Mouse (Mus musculus) forebrain, embryonic 12.5 days (tissue): ENCODE data around the gene Slc7a8. TPM values are rescaled to one million over a fixed set of nuclear protein-coding genes. Genes with fewer than 3 reads are reported as not detected.

Experiments used
- ATAC-seq: fragments of 200-750 bp; cut with Nextera tagmentation; 2 replicates; pipeline ENCODE4 v1.8.0; 2017; ENCODE audit warnings: moderate TSS enrichment; ENCODE audit not compliant: low FRiP score
- H3K27ac ChIP-seq: fragments of 300-500 bp; sonication (generic); 2 replicates; pipeline ENCODE4 v1.5.1; 2016; ENCODE audit warnings: mild to moderate bottlenecking
- H3K27me3 ChIP-seq: fragments of 300-500 bp; sonication (generic); 2 replicates; pipeline ENCODE4 v1.6.1; 2016; ENCODE audit warnings: mild to moderate bottlenecking
- H3K36me3 ChIP-seq: fragments of 300-500 bp; sonication (generic); replicated peaks from 2 replicates; pipeline ENCODE4 v1.6.1; 2016; ENCODE audit warnings: mild to moderate bottlenecking
- H3K4me1 ChIP-seq: fragments of 300-500 bp; sonication (generic); 2 replicates; pipeline ENCODE4 v1.6.1; 2016
- H3K4me2 ChIP-seq: fragments of 300-500 bp; sonication (generic); 2 replicates; pipeline ENCODE4 v1.6.1; 2016; ENCODE audit warnings: mild to moderate bottlenecking, moderate library complexity
- H3K4me3 ChIP-seq: fragments of 300-500 bp; sonication (generic); replicated peaks from 2 replicates; pipeline ENCODE4 v1.5.1; 2016; ENCODE audit warnings: mild to moderate bottlenecking
- H3K9ac ChIP-seq: fragments of 300-500 bp; sonication (generic); 2 replicates; pipeline ENCODE4 v1.6.1; 2016; ENCODE audit warnings: mild to moderate bottlenecking
- H3K9me3 ChIP-seq: fragments of 300-500 bp; sonication (generic); 2 replicates; pipeline ENCODE4 v1.6.1; 2016
- WGBS: fragments of 180-500 bp; shearing (Covaris S2); methylation state at CpG from one replicate; pipeline ENCODE4 v1.1.7; 2016; 5-methylcytosine and 5-hydroxymethylcytosine counted together
- polyA plus RNA-seq: library from polyadenylated mRNA; unstranded; fragments of >200 nt; fragmentation: Nextera tagmentation; extraction: Ambion mirVana; gene quantifications from 2 replicates; pipeline ENCODE4 v1.2.1, GENCODE M21; 2016

The Slc7a8 gene
- polyA plus RNA-seq, 1 experiment from 2014 or later, result 2.7 TPM

DNA sequence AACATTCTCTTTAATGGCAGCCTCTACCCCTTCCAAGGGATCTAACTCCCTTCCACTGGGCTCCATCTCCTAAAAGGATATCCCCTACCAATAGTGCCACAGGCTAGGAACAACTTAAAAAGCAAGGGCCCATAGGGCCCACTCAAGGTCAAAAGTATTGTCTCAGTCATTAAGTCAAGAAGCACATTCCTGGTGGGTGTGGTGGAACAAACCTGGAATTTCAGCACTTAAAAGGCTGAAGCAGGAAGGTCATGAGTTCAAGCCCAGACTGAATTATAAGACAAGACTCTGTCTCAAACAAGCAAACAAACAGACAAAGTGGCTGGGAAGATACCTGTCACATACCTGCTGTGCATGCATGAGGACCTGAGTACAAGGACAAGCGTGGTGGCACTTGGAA, 14.2 kb upstream of the Slc7a8 start:
- WGBS, result 81% methylated on average over 1 of the region's 1 CpGs
- no peaks in the 10 kb centered on the region for H3K9me3 ChIP-seq
- no peaks in the 10 kb centered on the region for H3K27me3 ChIP-seq
- H3K4me2 ChIP-seq, result no peak overlapping the region
- no peak overlapping the region for H3K27ac ChIP-seq
- no peak for ATAC-seq
- H3K36me3 ChIP-seq, result no peaks in the 10 kb centered on the region
- no peaks in the 10 kb centered on the region; the same call in 1 of the 2 replicates for H3K4me1 ChIP-seq
- no peak overlapping the region for H3K9ac ChIP-seq
- H3K4me3 ChIP-seq, result no peak overlapping the region

DNA sequence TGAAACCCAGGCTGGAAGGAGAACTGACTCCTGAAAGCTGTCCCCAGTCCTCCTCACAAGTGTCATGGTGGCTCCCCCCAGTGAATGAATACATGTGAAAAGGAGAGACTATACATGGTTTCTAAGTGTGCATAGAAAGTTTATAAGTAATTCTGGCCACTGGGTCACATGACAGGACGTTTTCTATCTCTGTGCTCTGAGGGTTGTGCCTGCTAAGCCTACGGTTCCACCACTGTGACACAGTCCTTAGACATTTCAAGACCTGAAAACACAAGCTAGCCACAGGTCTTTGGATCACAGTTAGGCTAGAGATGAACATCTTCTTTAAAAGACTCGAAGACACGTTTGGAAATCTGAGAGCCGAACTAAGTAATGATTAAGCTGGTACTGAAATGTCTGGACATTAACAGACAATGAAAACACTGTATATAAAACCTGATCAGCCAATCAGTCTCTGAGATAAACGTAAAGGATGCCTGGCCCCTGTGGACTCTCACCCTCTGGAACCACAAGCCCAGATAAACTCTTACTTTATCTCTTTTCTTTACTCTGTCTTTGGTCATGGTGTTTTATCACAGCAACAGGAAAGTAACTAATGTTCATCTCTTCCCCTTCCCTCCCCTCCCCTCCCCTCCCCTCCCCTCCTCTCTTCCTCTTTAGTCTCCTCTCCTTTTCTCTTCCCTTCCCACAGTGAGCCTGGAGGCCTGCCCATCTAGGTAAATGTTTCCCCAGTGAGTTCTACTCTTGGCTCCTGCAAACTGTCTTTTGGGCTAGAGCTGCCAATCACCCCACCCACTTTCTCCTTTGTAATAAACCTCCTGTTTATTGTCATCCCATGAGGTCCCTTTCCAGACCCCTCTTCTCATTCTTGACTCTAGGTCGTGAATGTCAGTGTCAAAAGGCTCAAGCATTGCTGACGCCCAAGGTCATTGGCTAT, 12.4 kb upstream of the Slc7a8 start:
- Histone ChIP-seq H3K9me3 (no peaks in the 10 kb centered on the region), H3K4me3 (no peak overlapping the region), H3K4me2 (no peak overlapping the region), H3K4me1 (no peaks in the 10 kb centered on the region; the same call in 1 of the 2 replicates), H3K36me3 (no peaks in the 10 kb centered on the region), H3K9ac (no peak overlapping the region), H3K27me3 (no peaks in the 10 kb centered on the region), H3K27ac (no peak overlapping the region)
- ATAC-seq, result no peak
- WGBS, result 84% methylated on average over 8 of the region's 8 CpGs

DNA sequence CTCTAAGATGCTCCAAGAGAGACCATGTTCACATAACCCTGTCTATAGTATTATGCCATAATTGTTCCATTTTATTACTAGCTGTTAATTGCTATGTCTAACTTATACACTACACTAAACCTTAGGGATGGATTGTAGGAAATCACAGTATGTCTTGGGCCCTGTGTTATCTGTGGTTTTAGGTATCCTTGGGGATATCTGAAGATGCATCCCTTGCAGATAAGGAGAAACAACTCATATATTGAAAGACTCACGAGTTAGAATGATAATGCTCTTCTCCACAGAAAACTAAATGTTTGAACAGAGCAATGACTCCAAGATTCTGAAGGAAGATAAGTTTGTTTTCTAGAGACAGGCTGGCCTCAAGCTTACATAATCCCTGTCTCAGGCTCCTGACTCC, 11.6 kb upstream of the Slc7a8 start:
- Histone ChIP-seq H3K4me3 (no peak overlapping the region), H3K4me2 (no peak overlapping the region), H3K27ac (no peak overlapping the region), H3K9ac (no peak overlapping the region), H3K9me3 (no peaks in the 10 kb centered on the region), H3K36me3 (no peaks in the 10 kb centered on the region), H3K27me3 (no peaks in the 10 kb centered on the region), H3K4me1 (no peaks in the 10 kb centered on the region; the same call in 1 of the 2 replicates)
- no peak for ATAC-seq
- WGBS, result 67% methylated on average over 1 of the region's 1 CpGs

DNA sequence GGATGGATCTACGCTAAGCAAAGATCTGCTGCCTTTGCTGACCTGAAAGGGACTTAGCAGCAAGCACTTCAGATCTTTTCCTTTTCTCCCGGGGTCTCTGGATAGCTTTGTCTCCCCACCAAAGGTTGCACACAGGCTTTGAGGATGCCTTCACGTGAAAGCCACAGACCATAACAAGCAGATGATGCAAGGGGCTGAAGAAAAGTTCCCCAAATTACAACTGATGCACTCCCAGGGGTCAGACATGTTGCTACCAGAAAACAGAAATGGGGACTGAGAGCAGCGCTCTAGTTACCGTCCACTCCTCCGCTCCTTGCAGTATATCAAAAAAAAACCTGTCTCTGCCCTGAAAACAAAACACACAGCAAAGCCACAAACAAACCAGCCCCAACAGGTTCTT, 10.4 kb upstream of the Slc7a8 start:
- no peak overlapping the region for H3K4me2 ChIP-seq
- no peak overlapping the region for H3K9ac ChIP-seq
- no peak overlapping the region for H3K27ac ChIP-seq
- H3K9me3 ChIP-seq, result no peaks in the 10 kb centered on the region
- 72% methylated on average over 6 of the region's 6 CpGs for WGBS
- H3K4me1 ChIP-seq, result no peaks in the 10 kb centered on the region; the same call in 1 of the 2 replicates
- no peak for ATAC-seq
- no peak overlapping the region for H3K4me3 ChIP-seq
- no peaks in the 10 kb centered on the region for H3K36me3 ChIP-seq
- no peaks in the 10 kb centered on the region for H3K27me3 ChIP-seq

- Histone ChIP-seq H3K27ac (no peak overlapping the region), H3K4me2 (no peak overlapping the region), H3K9me3 (no peaks in the 10 kb centered on the region), H3K4me3 (no peak overlapping the region), H3K36me3 (no peaks in the 10 kb centered on the region), H3K27me3 (peaks cover 13% of the 10 kb centered on the region), H3K9ac (no peak overlapping the region), H3K4me1 (no peaks in the 10 kb centered on the region; the same call in 1 of the 2 replicates)
- 95% methylated on average over 5 of the region's 5 CpGs for WGBS
- no peak for ATAC-seq
These were observed 6.5 kb upstream of the Slc7a8 start for GRCm38 (mm10) chr14:54788231-54788630.

DNA sequence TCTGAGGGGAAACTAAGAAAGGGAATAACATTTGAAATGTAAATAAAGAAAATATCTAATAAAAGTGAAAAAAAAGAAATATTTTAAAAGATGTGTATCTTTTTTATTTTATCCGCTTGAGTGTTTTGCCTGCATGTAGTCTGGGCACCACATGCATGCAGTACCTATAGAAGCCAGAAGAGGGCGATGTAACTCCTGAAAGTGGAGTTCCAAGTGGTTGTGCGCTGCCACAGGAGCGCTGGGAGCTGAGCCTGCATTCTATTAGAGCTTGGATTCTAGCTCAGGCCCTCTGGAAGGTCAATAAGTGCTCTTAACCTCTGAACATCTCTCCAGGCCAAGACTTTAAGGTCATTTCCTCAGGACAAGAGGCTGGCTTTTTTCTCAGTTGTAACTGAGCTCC, 5.5 kb upstream of the Slc7a8 start:
- Histone ChIP-seq H3K27ac (no peak overlapping the region), H3K36me3 (no peaks in the 10 kb centered on the region), H3K27me3 (peaks cover 22% of the 10 kb centered on the region), H3K4me1 (no peaks in the 10 kb centered on the region), H3K9me3 (no peaks in the 10 kb centered on the region), H3K4me3 (no peak overlapping the region), H3K4me2 (no peak overlapping the region), H3K9ac (no peak overlapping the region)
- 54% methylated on average over 4 of the region's 4 CpGs for WGBS
- ATAC-seq, result no peak

GRCm38 (mm10) chr14:54786489-54786888, 4.7 kb upstream of the Slc7a8 start:
- Histone ChIP-seq H3K36me3 (no peaks in the 10 kb centered on the region), H3K9ac (no peak overlapping the region), H3K4me2 (no peak overlapping the region), H3K27ac (no peak overlapping the region), H3K4me3 (no peak overlapping the region), H3K27me3 (peaks cover 28% of the 10 kb centered on the region), H3K4me1 (0 out of 2 replicates have a peak, but pooled peaks cover 3% of the 10 kb centered on the region), H3K9me3 (no peaks in the 10 kb centered on the region)
- no peak for ATAC-seq
- WGBS, result 77% methylated on average over 10 of the region's 10 CpGs

DNA sequence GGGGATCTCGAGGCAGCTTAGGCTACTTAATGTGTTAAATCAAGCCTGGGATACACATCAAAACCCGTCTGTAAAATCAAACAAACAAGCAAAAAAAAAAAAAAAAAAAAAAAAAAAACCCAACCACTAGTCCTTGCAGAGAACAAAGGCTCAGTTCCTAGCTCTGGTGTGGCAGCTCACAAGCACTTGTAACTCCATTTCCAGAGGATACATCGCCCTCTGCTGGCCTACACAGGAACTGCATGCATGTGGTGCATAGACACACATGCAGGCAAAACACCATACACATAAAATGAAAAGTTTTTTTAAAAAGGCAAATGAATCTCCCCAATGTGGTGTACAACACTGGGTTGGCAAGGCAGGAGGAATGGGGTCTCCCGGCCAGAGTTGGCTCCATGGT, 4.2 kb upstream of the Slc7a8 start:
- no peaks in the 10 kb centered on the region for H3K36me3 ChIP-seq
- no peak overlapping the region for H3K4me3 ChIP-seq
- H3K4me2 ChIP-seq, result no peak overlapping the region
- H3K9ac ChIP-seq, result no peak overlapping the region
- peaks cover 30% of the 10 kb centered on the region for H3K27me3 ChIP-seq
- no peak overlapping the region for H3K27ac ChIP-seq
- H3K9me3 ChIP-seq, result no peaks in the 10 kb centered on the region
- WGBS, result 37% methylated on average over 4 of the region's 4 CpGs
- no peak for ATAC-seq
- H3K4me1 ChIP-seq, result 0 out of 2 replicates have a peak, but pooled peaks cover 6% of the 10 kb centered on the region

- ATAC-seq, result no peak
- H3K4me2 ChIP-seq, result no peak overlapping the region
- 83% methylated on average over 6 of the region's 6 CpGs for WGBS
- no peak overlapping the region for H3K9ac ChIP-seq
- no peaks in the 10 kb centered on the region for H3K36me3 ChIP-seq
- H3K9me3 ChIP-seq, result no peaks in the 10 kb centered on the region
- no peak overlapping the region for H3K4me3 ChIP-seq
- H3K27me3 ChIP-seq, result peaks cover 42% of the 10 kb centered on the region
- H3K4me1 ChIP-seq, result peaks cover 9% of the 10 kb centered on the region
- no peak overlapping the region for H3K27ac ChIP-seq
These were observed 1.2 kb upstream of the Slc7a8 start for GRCm38 (mm10) chr14:54782971-54783370.

- Histone ChIP-seq H3K27ac (no peak overlapping the region), H3K4me1 (peaks cover 9% of the 10 kb centered on the region), H3K27me3 (peaks cover 42% of the 10 kb centered on the region), H3K4me3 (peak overlapping the region; percentile 54), H3K9ac (peak overlapping the region; percentile 55), H3K9me3 (no peaks in the 10 kb centered on the region), H3K36me3 (no peaks in the 10 kb centered on the region), H3K4me2 (peak overlapping the region; percentile 90)
- 2% methylated on average over 35 of the region's 35 CpGs for WGBS
- ATAC-seq, result peak; percentile 74
These were observed 723 bp downstream of the Slc7a8 start for GRCm38 (mm10) chr14:54780836-54781609.

GRCm38 (mm10) chr14:54780084-54780483, 1.7 kb downstream of the Slc7a8 start:
- no peaks in the 10 kb centered on the region for H3K36me3 ChIP-seq
- WGBS, result 92% methylated on average over 9 of the region's 9 CpGs
- H3K27me3 ChIP-seq, result peaks cover 39% of the 10 kb centered on the region
- peaks cover 9% of the 10 kb centered on the region for H3K4me1 ChIP-seq
- no peak for ATAC-seq
- H3K9me3 ChIP-seq, result no peaks in the 10 kb centered on the region
- no peak overlapping the region for H3K9ac ChIP-seq
- H3K4me3 ChIP-seq, result no peak overlapping the region
- no peak overlapping the region for H3K27ac ChIP-seq
- no peak overlapping the region for H3K4me2 ChIP-seq

DNA sequence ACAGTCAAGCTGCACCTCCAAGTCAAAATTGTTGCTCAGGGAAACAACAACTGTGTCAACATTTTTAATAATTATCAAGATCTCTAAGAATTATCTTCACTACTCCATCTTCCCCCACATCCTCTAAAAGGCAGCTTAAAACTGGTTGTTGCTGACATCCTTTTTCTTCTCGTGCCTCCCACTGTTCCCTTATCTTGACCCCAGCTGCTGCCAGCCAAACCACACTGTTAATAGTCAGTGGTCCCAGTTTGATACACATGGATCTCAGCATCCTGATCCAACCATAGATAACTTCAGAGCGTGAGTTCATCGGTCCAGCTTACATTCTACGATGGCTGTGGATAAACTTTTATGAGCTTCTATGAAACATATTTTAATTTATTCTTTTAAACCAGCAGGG, 3.9 kb downstream of the Slc7a8 start:
- Histone ChIP-seq H3K4me3 (no peak overlapping the region), H3K4me1 (peaks cover 9% of the 10 kb centered on the region), H3K27ac (no peak overlapping the region), H3K4me2 (no peak overlapping the region), H3K9ac (no peak overlapping the region), H3K27me3 (peaks cover 26% of the 10 kb centered on the region), H3K36me3 (no peaks in the 10 kb centered on the region), H3K9me3 (no peaks in the 10 kb centered on the region)
- ATAC-seq, result no peak
- 81% methylated on average over 4 of the region's 4 CpGs for WGBS
